Mouse (Mus musculus) lung, embryonic 14.5 days (tissue): ENCODE data around the gene Chrnd. TPM values are rescaled to one million over a fixed set of nuclear protein-coding genes. Genes with fewer than 3 reads are reported as not detected.

ENCODE experiments used
- ATAC-seq: fragments of 200-750 bp; cut with Nextera tagmentation; 2 replicates; pipeline ENCODE4 v1.8.0; 2017; ENCODE audit warnings: mild to moderate bottlenecking, moderate TSS enrichment, moderate library complexity; ENCODE audit not compliant: insufficient read depth
- DNase-seq: peaks from one replicate; pipeline ENCODE4 v3.0.0-alpha.2; 2015
- H3K27ac ChIP-seq: fragments of 300-500 bp; sonication (generic); 2 replicates; pipeline ENCODE4 v1.5.1; 2014; ENCODE audit warnings: low read depth, mild to moderate bottlenecking, moderate library complexity
- H3K27me3 ChIP-seq: fragments of 300-500 bp; sonication (generic); 2 replicates; pipeline ENCODE4 v1.6.1; 2014; ENCODE audit warnings: low read length, control low read depth; ENCODE audit not compliant: insufficient read depth
- H3K36me3 ChIP-seq: fragments of 300-500 bp; sonication (generic); 2 replicates; pipeline ENCODE4 v1.6.1; 2014; ENCODE audit warnings: control low read depth; ENCODE audit not compliant: insufficient read depth
- H3K4me1 ChIP-seq: fragments of 300-500 bp; sonication (generic); 2 replicates; pipeline ENCODE4 v1.6.1; 2014; ENCODE audit warnings: antibody characterized with exemption, control low read depth; ENCODE audit not compliant: insufficient read depth
- H3K4me2 ChIP-seq: fragments of 300-500 bp; sonication (generic); 2 replicates; pipeline ENCODE4 v1.6.1; 2014; ENCODE audit warnings: mild to moderate bottlenecking
- H3K4me3 ChIP-seq: fragments of 300-500 bp; sonication (generic); 2 replicates; pipeline ENCODE4 v1.5.1; 2014; ENCODE audit warnings: low read depth, low read length
- H3K9ac ChIP-seq: fragments of 300-500 bp; sonication (generic); 2 replicates; pipeline ENCODE4 v1.6.1; 2014
- H3K9me3 ChIP-seq: fragments of 300-500 bp; sonication (generic); 2 replicates; pipeline ENCODE4 v1.6.1; 2016; ENCODE audit warnings: low read depth, low read length, control low read depth
- CTCF ChIP-seq: IDR thresholded peaks from 2 replicates; pipeline ENCODE4 v1.5.1; 2016; ENCODE audit warnings: antibody characterized with exemption, low read depth
- WGBS: fragments of 180-500 bp; shearing (Covaris S2); extraction: QIAGEN DNeasy Blood & Tissue Kit; methylation state at CpG from one replicate; pipeline ENCODE4 v1.1.7; 2014; 5-methylcytosine and 5-hydroxymethylcytosine counted together
- polyA plus RNA-seq: library from polyadenylated mRNA; unstranded; fragments of >200 nt; fragmentation: Nextera tagmentation; extraction: Ambion mirVana; gene quantifications from 2 replicates; pipeline ENCODE4 v1.2.1, GENCODE M21; 2014

Gene Chrnd
- not detected in 2 replicates for polyA plus RNA-seq

DNA sequence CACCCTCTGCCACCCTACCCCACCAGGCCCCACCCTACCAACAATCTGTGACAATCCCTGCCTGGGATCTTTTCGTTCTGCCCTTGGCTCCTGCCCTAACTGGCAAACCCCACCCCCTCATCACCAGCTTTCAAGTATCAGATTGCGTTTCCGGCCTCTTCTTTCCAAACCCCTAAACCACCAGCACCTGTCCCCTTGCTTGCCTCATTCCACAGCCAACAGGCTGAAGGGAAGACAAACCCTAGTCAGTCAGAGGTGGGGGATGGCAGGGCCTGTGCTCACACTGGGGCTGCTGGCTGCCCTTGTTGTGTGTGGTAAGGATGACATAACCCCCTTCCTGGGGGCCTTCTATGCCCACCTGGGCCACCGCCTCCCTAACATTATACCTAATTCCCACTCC, at the start of gene Chrnd:
Gene Chrnd, plus strand, starts transcription at position 179 of the 400 bp plus-strand sequence.
- no peaks in the 10 kb centered on the region for H3K4me1 ChIP-seq
- no peak for TF ChIP-seq CTCF
- H3K36me3 ChIP-seq, result no peaks in the 10 kb centered on the region
- no peak within 1 kb of the TSS for H3K27ac ChIP-seq
- 30% methylated on average over 4 of the region's 4 CpGs for WGBS
- ATAC-seq, result no peak
- H3K4me2 ChIP-seq, result no peak within 1 kb of the TSS
- no peaks in the 10 kb centered on the region for H3K9me3 ChIP-seq
- DNase-seq, result no peak
- H3K27me3 ChIP-seq, result peaks cover 15% of the 10 kb centered on the region
- no peak within 1 kb of the TSS for H3K9ac ChIP-seq
- no peak within 1 kb of the TSS for H3K4me3 ChIP-seq

DNA sequence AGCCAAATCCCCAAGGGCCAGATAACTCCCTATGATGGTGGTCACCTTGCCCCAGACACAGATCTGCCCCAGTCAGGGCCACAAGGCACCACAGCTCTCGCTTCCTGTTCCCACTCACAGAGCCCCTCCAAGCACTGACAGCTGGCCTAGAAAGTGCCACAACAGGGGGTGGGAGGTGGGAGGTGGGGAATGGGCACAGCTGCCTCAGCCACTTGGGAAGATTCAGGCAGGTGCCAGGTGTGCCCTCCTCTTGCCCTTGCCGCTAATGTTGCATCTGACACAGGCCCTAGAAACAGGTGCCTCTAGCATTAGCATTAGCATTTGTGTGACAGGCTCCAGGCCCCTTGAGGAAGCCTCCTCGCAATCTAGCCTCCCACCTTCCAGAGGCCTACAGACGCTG, 48.9 kb upstream of the Chrnd start:
- Histone ChIP-seq H3K9ac (no peak overlapping the region), H3K27me3 (no peaks in the 10 kb centered on the region), H3K4me2 (no peak overlapping the region), H3K9me3 (no peaks in the 10 kb centered on the region), H3K27ac (no peak overlapping the region), H3K36me3 (no peaks in the 10 kb centered on the region), H3K4me1 (no peaks in the 10 kb centered on the region), H3K4me3 (no peak overlapping the region)
- DNase-seq (no peak), ATAC-seq (no peak)
- 84% methylated on average over 4 of the region's 4 CpGs for WGBS
- no peak for TF ChIP-seq CTCF

DNA sequence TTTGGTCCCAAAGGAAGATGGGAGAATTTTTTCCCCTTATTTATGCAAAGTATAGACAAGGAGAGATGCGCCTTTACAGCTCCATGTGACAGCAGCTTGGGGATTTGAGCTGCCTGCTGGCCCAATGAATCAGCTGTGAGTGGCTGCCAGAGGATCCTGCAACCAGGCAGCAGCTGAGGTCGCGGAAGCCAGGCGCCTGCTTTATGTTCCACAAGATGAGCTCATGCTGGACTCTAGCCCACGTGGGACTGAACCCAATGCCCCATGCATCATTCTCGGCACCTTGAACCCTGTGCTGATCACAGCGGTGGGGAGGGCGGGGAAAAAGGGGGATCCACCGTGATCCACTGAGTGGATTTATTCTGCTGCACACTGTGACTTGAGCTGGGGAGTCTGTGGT, 48.0 kb upstream of the Chrnd start:
- TF ChIP-seq CTCF, result no peak
- Histone ChIP-seq H3K9ac (no peak overlapping the region), H3K4me1 (no peaks in the 10 kb centered on the region), H3K9me3 (no peaks in the 10 kb centered on the region), H3K4me3 (no peak overlapping the region), H3K4me2 (no peak overlapping the region), H3K27me3 (no peaks in the 10 kb centered on the region), H3K36me3 (no peaks in the 10 kb centered on the region), H3K27ac (no peak overlapping the region)
- 58% methylated on average over 9 of the region's 9 CpGs for WGBS
- no peak for ATAC-seq
- DNase-seq, result no peak

DNA sequence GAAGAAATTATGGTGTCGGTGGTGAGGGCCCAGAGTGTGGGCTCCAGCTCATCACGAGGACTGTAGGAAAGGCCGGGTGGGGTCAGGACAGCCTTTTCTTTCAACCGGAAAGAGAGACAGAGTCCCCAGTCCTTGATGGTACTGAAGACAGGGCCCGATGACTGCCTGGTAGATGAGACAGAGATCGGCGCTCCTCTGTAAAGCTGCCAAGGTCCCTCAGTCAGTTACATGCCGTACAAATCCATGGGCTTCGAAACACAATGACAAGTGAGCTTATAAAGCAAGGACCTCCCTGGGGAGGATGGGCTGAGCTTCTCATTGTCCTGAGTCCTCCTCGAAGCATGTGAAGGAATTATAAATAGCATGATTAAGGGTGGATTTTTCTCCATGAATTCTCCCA, 47.3 kb upstream of the Chrnd start:
- DNase-seq (no peak), ATAC-seq (no peak)
- no peak overlapping the region for H3K4me3 ChIP-seq
- H3K27ac ChIP-seq, result no peak overlapping the region
- TF ChIP-seq CTCF, result no peak
- no peaks in the 10 kb centered on the region for H3K36me3 ChIP-seq
- no peaks in the 10 kb centered on the region for H3K27me3 ChIP-seq
- no peaks in the 10 kb centered on the region for H3K9me3 ChIP-seq
- 75% methylated on average over 10 of the region's 10 CpGs for WGBS
- H3K4me1 ChIP-seq, result no peaks in the 10 kb centered on the region
- no peak overlapping the region for H3K9ac ChIP-seq
- no peak overlapping the region for H3K4me2 ChIP-seq

DNA sequence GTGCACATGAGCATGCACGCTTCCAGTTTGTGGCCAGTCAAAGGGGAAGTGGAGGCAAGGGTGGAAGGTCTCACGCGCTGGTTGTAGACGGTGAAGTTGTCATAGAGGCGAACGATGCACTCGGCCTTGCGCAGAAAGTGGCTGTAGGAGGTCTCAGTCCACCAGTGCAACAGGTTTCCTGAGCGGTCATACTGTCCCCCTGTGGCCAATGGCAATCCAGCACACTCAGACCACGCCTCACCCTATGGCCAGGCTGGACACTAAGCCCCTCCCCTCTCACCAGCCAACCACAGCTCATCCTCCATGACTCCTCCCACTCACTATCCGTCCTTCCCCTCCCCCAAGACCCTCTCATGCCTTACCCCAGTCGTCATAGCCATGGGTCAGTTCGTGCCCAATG, 41.0 kb upstream of the Chrnd start:
- Histone ChIP-seq H3K4me2 (no peak overlapping the region), H3K27ac (no peak overlapping the region), H3K4me1 (no peaks in the 10 kb centered on the region), H3K9ac (no peak overlapping the region), H3K27me3 (peaks cover 47% of the 10 kb centered on the region), H3K36me3 (no peaks in the 10 kb centered on the region), H3K4me3 (no peak overlapping the region), H3K9me3 (no peaks in the 10 kb centered on the region)
- no peak for DNase-seq
- WGBS, result 28% methylated on average over 13 of the region's 13 CpGs
- TF ChIP-seq CTCF, result no peak
- ATAC-seq, result 0 out of 2 replicates have a peak, but pooled peaks have one; percentile 30

DNA sequence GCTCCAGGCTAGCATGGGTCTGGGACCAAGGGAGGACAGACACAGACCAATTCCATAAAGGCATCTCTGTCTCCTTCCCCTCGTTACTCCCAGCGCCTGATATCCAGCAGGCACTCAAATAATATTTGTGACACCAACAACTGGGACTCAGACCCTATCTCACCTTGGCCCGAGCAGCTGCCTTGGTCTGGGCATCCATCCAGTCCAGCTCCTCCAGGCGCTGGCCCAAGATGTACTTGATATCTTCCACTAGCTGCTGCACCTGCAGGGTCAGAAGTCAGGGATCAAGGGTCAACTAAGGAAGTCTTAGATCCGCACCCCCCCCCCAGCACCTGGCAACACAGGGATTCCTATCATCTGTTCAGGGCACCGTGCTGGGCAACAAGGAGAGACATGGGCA, 39.1 kb upstream of the Chrnd start:
- 67% methylated on average over 6 of the region's 6 CpGs for WGBS
- no peak overlapping the region for H3K4me3 ChIP-seq
- H3K27ac ChIP-seq, result no peak overlapping the region
- DNase-seq, result no peak
- no peaks in the 10 kb centered on the region for H3K36me3 ChIP-seq
- TF ChIP-seq CTCF, result no peak
- ATAC-seq, result no peak
- peaks cover 66% of the 10 kb centered on the region for H3K27me3 ChIP-seq
- H3K9me3 ChIP-seq, result no peaks in the 10 kb centered on the region
- H3K9ac ChIP-seq, result no peak overlapping the region
- H3K4me2 ChIP-seq, result no peak overlapping the region
- H3K4me1 ChIP-seq, result no peaks in the 10 kb centered on the region

DNA sequence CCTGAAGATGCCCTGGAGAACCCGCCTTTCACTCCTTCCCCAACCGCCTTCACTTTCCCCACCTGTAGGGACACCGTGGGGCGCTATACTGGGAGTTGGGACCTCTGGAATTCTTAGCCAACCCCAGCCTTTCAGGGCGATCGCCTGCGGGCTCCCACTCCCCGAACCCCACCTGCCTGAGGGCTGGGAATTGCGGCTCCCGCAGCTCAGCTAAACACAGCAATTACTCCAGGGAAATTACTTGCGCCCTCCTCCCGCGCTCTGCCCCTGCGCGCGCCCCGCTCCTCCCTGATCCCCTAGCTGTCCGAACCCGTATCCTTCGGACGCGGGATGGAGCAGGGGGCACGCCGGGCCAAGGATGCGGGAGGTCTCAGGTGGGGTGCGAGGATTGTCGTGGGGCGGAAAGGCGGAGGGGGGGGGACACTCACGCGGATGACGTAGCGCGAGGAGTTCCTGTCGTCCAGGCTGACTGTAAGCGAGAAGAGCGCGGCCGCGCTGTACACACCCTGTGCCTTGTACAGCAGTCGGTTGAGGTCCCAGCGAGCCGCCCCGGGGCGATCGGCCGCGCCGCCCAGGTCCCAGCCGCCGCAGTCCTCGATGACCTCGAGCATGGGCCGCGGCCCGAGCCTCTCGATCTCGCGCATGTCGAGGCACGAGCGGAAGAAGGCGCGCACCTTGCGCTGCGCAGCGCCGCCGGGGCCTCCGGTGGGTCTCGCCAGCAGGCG, 36.5 kb upstream of the Chrnd start:
- DNase-seq (peak; percentile 17), ATAC-seq (peak; percentile 21; the same call in 1 of the 2 replicates)
- no peak for TF ChIP-seq CTCF
- no peak overlapping the region for H3K9ac ChIP-seq
- peaks cover 93% of the 10 kb centered on the region for H3K27me3 ChIP-seq
- 1% methylated on average over 71 of the region's 72 CpGs for WGBS
- no peaks in the 10 kb centered on the region for H3K9me3 ChIP-seq
- H3K36me3 ChIP-seq, result no peaks in the 10 kb centered on the region
- H3K4me2 ChIP-seq, result peak overlapping the region; percentile 56
- H3K4me1 ChIP-seq, result no peaks in the 10 kb centered on the region
- H3K27ac ChIP-seq, result no peak overlapping the region
- peak overlapping the region; percentile 32 for H3K4me3 ChIP-seq
